Mouse (Mus musculus): Measurements from ENCODE around the gene Ebf4.
"Not testable (repeated sequence)": the region's sequence is repeated elsewhere in the genome, so short reads cannot be mapped to it uniquely, and the experiment has no call there.

Ebf4 gene

DNA sequence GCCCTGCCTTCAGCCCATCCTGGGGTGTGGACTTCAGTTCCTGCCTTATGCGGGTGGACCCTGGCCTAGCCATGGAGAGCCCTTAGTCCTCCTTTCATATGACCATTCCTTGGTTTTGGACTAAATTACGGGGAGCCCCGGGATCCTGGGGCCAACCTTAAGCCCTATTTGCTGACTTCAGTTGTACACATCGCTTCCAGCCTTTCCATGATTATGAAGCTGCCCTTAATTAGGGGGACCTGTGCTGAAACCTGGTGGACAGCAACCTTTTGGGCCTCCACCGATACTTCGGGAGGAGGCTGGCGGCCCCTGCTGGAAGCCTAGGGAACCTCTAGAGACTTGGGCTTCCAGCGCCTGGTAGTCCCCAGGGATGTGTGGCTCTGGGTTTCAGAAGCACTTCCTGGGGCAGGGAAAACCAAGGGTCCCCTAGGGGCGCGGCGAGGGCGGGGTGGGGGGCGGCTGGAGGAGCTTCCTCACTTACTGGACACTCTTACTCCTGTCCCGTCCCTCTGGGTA lies 67.6 kb downstream of the Ebf4 start:
- in situ Hi-C loops (cut with MboI; ENCODE audit: low pct_unique_long_range_greater_than_20kb in 1 of 2, low sequenced_read_pairs in 2 of 2, unreplicated experiment in 1 of 2) = loop anchor here in 1 of 2 experiments (10.0 kb wide), 1 partner anchor 68 kb away; the partner anchor contains the start of gene Ebf4

DNA sequence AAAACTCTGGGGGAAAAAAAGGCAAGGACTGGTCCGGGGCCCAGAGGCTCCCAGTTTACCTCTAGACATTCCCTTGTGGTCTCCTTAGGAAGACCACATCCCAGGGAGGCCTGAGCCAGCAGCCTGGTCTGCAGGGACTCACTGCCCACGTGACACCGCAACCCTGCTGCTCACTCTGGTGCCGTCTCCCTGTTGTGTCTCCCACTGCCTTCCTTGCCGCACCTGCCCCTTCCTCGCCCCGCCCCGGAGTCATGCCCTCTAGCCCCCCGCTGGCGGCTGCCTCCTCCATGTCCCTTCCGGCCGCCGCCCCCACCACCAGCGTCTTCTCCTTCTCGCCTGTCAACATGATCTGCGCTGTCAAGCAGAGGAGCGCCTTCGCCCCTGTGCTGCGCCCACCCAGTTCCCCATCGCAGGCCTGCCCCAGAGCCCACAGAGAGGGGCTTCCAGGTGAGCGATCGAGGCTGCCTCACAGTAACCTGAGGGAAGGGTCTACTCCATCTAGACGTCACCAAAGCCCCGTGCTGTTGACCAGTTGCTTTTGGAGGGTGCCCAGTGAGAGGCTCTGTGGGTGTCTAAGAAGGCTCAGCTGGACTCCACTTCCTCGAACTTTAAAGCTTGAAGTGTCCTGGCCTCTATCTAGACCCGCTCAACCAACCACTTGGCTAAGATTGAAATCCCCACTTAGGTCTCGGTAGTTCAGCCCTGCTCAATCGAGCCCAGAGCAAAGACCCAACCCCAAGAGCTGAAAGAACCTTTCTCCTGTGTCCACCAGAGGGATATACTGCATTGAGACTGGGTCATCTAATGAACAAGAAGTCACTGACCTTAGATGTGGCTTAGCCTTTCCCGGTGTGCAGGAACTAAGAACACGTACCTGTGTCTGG lies 70.5 kb downstream of the Ebf4 start:
- in situ Hi-C loops (cut with MboI; ENCODE audit: low pct_unique_long_range_greater_than_20kb in 1 of 2, low sequenced_read_pairs in 2 of 2, unreplicated experiment in 1 of 2) = loop anchor here (5.0 to 10.0 kb wide), 2 partner anchors 71 to 78 kb away; partner anchors contain the start of gene Ebf4 (in 1 of the 2)

DNA sequence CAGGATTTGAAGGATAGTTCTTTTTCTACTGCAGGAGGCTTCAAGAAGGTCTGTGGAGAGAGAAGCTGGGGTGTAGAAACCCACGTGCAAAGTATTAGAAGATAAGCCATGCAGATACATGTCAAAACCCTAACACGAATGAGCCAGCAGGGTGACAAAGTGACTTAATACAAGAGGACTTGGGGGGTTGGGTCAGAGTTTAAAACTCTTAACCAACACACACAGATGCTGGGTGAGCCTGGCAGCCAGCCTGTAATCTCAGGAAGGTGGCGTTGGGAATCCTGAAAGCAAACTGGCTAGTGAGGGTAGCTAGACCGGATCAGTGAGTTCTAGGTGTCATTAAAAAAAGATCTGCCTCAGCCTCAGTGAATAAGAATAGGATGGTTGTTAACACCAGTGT lies 72.4 kb downstream of the Ebf4 start:
- in situ Hi-C loops (cut with MboI; ENCODE audit: low pct_unique_long_range_greater_than_20kb in 1 of 2, low sequenced_read_pairs in 2 of 2, unreplicated experiment in 1 of 2) = loop anchor here (5.0 to 10.0 kb wide), 2 partner anchors 73 to 80 kb away; partner anchors contain the start of gene Ebf4 (in 1 of the 2)

DNA sequence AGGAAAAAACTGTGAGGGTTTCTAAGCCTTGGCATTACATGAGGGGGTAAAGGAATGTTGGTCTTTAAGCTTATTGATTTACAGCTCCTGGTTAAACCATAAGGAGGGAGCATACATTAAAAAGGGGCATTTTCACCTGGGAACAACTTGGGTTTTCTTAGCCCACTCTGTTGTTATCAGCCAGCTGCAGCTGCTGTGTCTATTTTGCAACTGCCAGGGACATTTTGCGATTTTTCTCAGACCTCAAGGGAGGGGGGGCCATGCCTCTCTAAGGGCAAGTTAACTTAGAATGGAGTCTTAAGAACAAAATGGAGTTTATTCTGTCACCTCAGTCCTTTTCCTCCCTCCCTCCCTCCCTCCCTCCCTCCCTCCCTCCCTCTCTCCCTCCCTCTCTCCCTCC lies 78.1 kb downstream of the Ebf4 start:
- in situ Hi-C loops (cut with MboI; ENCODE audit: low pct_unique_long_range_greater_than_20kb in 1 of 2, low sequenced_read_pairs in 2 of 2, unreplicated experiment in 1 of 2) = not testable (repeated sequence)

DNA sequence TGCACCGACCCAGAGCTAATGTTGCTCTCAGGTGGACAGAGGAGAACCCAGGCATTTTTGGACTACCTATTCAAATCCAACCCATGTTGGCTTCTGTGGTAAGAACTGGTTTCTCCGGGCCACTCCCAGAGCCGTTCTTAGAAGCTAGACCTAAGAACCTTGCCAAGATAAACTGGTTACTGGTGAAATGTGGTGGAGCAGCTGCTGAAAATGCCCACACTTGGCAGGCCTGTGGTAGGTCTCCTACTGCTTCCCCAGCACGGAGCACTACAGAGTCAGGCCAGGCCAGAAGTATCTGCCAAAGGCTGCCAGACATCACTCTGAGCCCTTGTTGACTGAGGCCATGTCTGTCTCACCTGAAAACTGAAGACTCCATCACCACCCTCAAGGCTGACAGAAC lies 80.0 kb downstream of the Ebf4 start:
- in situ Hi-C loops (cut with MboI; ENCODE audit: low pct_unique_long_range_greater_than_20kb in 1 of 2, low sequenced_read_pairs in 2 of 2, unreplicated experiment in 1 of 2) = no loop called here

DNA sequence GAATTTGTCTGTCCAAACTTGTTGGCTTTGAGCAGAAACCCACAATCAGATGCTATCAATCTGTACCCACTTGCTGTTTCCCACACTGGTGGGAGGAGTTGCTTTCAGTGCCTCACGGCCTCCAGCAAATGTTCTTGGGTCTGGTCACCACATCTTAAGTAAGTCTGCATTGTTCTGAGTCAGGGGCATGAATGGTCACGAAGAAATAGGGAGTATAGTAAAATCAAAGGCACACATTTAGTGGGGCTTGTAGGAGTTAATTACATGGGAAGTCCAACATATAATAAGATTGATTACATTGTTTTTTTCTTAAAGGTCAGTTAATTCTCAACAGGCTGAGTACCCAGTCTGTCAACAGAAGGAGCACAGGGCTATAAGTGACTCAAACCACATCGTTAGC lies 88.2 kb downstream of the Ebf4 start:
- in situ Hi-C loops (cut with MboI; ENCODE audit: low pct_unique_long_range_greater_than_20kb in 1 of 2, low sequenced_read_pairs in 2 of 2, unreplicated experiment in 1 of 2) = no loop called here

DNA sequence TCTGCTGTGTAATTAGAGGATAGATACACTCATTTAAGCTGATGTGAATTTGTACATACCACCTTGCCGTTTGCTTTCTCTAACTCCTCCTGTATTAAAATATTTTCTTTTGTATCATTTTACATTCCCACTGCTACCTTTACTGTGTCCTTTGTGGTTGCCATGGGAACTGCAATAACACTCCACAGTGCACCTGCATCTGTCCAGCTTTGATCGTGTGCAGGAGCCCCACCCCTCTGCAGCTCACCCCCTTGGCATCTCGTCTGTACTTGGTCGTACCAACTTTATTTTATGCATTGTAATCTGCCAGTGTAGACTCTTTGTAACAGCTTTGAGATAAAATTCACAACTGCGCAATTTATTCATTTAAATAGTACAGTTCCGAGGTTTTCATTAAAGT lies 88.9 kb downstream of the Ebf4 start:
- in situ Hi-C loops (cut with MboI; ENCODE audit: low pct_unique_long_range_greater_than_20kb in 1 of 2, low sequenced_read_pairs in 2 of 2, unreplicated experiment in 1 of 2) = no loop called here

DNA sequence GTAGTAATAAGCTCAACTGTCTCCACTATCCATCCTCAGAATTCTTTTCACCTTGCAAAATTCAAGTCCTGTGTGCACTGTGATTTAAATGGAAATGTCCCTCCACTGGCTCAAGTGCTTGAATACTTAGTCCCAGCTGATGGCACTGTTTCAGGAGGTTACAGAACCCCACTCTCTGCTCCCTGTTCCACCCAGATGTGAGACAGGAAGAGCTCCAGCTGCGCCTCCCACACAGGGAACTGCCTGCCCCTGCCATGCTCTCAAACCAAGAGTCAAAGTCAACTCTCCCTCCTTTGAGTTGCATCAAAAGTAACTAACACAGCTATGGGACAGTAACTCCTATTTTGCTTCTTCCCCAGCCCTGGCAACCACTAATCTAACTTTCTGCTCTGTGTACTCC lies 91.2 kb downstream of the Ebf4 start:
- in situ Hi-C loops (cut with MboI; ENCODE audit: low pct_unique_long_range_greater_than_20kb in 1 of 2, low sequenced_read_pairs in 2 of 2, unreplicated experiment in 1 of 2) = no loop called here

DNA sequence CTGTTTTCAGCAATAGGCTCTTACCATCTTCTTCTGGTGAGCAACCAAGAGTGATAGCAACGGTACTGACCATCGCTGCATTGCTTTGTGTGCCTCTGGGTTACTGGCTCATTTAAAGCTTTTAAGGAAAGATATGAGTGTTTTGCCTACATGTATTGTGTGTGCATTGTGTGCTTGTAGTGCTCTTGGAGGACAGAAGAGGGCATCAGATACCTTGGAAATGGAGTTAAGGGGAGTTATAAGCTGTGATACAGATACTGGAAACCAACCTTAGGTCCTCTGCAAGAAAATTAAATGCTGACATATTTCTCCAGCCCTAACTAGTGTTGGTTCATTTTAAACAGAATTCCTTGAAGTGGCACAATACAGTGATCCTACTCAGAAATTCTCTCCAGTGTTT lies 93.8 kb downstream of the Ebf4 start:
- in situ Hi-C loops (cut with MboI; ENCODE audit: low pct_unique_long_range_greater_than_20kb in 1 of 2, low sequenced_read_pairs in 2 of 2, unreplicated experiment in 1 of 2) = no loop called here

DNA sequence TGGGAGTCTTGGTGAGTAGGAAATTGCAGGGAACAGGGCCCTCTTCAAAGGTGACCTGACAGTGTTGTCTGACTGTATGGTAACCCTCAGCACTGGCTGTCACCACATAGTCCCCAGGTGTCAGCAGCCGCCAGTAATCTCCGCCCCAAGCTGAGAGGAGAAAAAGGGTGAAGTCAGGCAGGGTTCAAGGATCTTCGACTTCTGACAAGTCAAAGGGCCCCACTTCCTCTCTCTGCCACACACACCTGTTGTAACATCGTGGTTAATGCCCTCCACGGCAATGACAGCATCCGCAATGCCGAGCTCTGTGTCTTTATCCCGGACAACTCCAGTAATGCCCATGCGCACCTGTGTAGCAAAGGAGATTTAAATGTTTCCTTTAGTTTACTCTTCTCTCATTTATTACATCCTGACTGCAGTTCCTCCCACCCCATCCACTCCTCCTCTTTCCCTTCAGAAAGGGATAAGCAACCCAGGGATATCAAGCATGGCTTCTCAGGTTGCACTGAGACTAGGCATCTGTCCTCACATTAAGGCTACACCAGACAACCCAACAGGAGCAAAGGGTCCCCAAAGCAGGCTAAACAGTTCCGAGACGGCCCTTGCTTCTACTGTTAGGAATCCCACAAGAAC lies 96.1 kb downstream of the Ebf4 start:
- in situ Hi-C loops (cut with MboI; ENCODE audit: low pct_unique_long_range_greater_than_20kb in 1 of 2, low sequenced_read_pairs in 2 of 2, unreplicated experiment in 1 of 2) = no loop called here

DNA sequence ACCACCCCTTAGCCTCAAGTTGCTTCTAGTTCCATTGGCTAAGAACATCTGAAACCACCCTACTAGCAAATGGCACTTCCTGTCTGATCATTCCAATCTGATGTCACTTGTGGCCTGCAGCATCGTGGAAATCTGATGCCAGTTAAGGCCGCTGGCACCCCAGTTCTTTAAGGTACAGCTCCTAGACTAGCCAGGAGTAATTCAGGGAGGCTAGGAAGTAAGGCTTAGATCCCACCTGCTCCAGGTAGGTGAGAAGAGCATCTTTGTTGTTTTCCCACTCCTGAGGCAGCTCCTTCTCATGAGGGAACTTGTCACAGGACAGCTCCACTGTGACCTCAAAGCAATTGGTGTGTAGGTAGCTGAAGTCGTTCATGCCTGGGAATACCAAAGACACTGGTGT lies 97.9 kb downstream of the Ebf4 start:
- in situ Hi-C loops (cut with MboI; ENCODE audit: low pct_unique_long_range_greater_than_20kb in 1 of 2, low sequenced_read_pairs in 2 of 2, unreplicated experiment in 1 of 2) = no loop called here

DNA sequence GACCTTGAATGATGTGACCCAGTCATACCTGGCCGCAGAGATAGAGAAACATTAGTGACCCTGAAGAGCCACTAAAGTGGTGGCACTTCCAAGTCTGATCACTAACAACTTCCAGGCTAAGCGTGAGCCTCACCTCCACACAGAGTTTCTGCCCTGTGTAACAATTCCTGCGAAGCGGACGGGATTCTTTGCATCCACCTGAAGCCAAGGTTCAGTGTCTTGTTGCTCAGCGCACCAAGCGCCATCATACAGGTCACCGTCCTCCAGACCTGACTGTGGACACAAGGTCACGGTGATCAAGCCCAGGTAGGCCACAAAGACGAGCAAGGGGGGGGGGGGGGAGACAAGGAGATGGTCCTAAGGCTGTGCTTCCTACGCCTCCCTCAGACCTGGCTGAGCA lies 100.7 kb downstream of the Ebf4 start:
- in situ Hi-C loops (cut with MboI; ENCODE audit: low pct_unique_long_range_greater_than_20kb in 1 of 2, low sequenced_read_pairs in 2 of 2, unreplicated experiment in 1 of 2) = no loop called here

DNA sequence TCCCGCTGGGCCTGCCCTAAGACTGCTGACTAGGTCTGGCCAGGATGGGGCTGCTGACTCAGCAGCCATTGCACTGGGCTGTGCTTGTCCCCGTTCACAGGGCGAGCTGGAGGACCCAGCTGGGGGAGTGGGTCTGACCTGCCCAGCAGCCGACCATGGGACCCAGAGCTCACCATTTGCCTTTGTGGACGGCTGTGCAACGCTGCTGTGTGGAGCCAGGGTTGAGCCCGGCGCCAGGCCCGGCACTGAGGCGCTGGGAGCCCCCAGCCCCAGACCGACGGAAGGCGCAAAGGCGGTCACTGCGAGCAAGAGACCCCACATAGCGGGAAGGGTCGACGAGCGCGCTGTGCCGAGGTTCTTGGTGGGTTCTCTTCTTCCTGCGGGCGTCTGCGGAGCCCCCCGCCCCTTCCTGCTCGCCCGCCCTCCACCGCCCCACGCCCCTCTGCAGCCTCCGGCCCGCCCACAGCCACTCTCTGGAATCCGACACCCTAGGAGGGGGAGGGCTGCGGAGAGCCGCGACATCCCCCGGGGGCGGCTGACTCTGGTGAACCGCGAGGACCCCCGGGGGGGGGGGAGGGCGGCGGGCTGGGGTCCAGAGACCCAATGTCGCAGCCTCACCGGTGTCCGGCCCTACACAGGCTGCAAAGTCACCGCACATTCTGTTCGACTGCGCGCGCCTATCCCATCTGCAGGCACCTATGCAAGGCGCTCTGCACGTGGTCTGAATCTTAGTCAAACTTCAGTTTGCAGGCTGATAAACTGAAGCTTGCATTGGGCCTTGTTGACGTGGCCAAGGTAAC lies 102.4 kb downstream of the Ebf4 start, which contains the start of gene Cpxm1:
Gene Cpxm1 (minus strand): TSS at position 389 of the 800 bp plus-strand sequence.
- in situ Hi-C loops (cut with MboI; ENCODE audit: low pct_unique_long_range_greater_than_20kb in 1 of 2, low sequenced_read_pairs in 2 of 2, unreplicated experiment in 1 of 2) = no loop called here

DNA sequence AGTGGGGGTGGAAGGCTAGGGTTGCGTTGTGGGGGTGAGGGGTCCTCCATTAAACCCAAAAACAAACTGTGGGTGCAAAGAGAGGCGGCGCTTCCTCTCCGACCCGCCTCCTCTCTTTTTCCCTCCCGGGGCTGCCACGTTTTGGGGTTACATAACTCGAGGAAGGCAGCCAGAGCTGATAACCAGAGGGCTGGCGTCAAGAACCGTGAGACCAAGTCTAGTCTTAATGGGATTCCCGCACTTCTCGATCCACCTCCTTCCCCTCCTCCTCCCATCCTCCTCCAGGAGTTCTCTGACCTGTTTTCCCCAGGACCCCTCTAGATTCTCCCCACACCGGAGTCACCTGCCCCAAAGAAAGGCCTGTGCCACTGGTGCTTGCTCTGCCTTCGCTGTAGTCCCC lies 103.1 kb downstream of the Ebf4 start:
- in situ Hi-C loops (cut with MboI; ENCODE audit: low pct_unique_long_range_greater_than_20kb in 1 of 2, low sequenced_read_pairs in 2 of 2, unreplicated experiment in 1 of 2) = no loop called here

DNA sequence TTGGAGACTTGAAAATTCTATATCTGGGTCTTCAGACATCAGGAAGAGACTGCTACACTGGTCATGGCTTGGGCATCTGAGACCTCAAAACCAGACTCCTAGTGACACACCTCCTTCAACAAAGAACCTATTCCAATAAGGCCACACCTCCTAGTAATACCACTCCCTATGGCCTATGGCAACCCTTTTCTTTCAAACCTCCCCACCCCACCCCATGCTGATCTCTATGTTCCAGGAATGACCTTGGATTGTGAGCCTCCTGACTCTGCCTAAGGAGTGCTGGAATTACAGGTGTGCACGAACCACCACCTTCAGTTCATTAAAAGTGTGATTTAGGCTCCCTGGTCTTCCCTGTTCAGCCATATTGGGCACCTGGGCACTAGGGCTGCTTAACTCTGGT lies 105.1 kb downstream of the Ebf4 start:
- in situ Hi-C loops (cut with MboI; ENCODE audit: low pct_unique_long_range_greater_than_20kb in 1 of 2, low sequenced_read_pairs in 2 of 2, unreplicated experiment in 1 of 2) = no loop called here

DNA sequence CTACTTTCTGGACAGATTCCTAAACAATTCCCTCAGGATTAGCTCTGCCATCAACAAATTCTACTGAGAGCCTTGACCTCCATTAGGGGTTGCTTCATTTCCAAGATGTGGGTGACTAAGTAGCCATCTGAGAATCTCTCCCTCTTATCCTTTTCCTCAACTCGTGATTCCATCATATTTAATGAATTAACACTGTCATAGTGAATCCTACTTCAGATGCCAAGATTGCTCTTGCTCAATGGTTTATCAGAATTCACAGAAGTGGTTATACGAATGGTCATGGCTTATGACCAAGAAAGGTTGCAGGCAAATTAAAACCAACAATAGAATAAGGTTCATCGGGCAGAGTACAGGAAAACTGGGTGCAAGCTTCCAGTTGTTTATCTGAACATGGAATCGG lies 106.9 kb downstream of the Ebf4 start:
- in situ Hi-C loops (cut with MboI; ENCODE audit: low pct_unique_long_range_greater_than_20kb in 1 of 2, low sequenced_read_pairs in 2 of 2, unreplicated experiment in 1 of 2) = no loop called here

DNA sequence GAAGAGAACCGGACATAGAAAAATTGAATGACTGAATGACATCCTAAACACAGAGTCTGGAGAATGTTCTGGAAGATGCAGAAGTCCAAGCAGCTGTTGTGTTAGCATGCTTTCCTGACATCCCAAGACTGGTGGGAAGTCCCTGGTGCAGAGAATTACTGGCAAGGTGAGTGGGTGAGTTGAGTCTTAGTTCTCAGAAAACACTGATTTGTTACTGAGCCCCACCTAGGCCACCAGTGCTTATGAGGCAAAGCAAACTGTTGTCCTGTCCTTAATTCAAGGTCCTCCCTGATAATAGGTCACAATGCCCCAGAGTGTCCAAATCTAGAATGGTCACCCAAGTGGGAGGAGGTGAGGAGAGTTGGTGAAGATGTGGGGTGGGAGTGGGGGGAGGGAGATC lies 110.0 kb downstream of the Ebf4 start, which contains the start of the genes Gm28372 and 1700020A23Rik:
Gene Gm28372 (plus strand): TSS at position 301 of the 400 bp plus-strand sequence.
Gene 1700020A23Rik (plus strand): TSS at position 321 of the 400 bp plus-strand sequence.
- in situ Hi-C loops (cut with MboI; ENCODE audit: low pct_unique_long_range_greater_than_20kb in 1 of 2, low sequenced_read_pairs in 2 of 2, unreplicated experiment in 1 of 2) = no loop called here

DNA sequence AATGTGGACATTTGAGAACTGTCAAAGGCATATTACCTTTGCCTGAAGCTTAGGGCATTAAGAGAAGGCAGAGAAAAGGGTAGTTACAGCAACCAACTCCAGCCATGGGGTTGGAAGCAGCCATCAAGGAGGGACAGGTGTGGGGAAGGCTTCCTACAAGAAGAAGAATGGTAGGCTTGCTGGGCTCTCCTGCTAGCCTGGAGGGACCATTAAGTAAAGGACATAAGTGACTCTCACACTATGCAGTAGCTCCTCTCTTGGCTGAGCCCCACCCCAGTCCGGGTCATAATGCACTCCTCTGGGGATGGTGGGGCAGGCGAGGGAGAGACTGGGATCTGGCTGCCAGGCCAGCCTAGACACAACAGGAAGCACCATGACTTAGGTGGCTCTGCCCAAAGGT lies 111.2 kb downstream of the Ebf4 start, which contains the start of gene Tmem239:
Gene Tmem239 (plus strand): TSS at position 301 of the 400 bp plus-strand sequence.
- in situ Hi-C loops (cut with MboI; ENCODE audit: low pct_unique_long_range_greater_than_20kb in 1 of 2, low sequenced_read_pairs in 2 of 2, unreplicated experiment in 1 of 2) = no loop called here
